Mouse (Mus musculus) heart, embryonic 16.5 days (tissue): ENCODE data around the gene Cd151. TPM values are rescaled to one million over a fixed set of nuclear protein-coding genes. Genes with fewer than 3 reads are reported as not detected.

Experiments
- ATAC-seq: fragments of 200-750 bp; cut with Nextera tagmentation; replicated peaks from 2 replicates; pipeline ENCODE4 v1.8.0; 2017; ENCODE audit warnings: moderate number of reproducible peaks; ENCODE audit not compliant: insufficient read depth, low FRiP score; ENCODE audit errors: extremely low read depth
- H3K27ac ChIP-seq: fragments of 300-500 bp; sonication (generic); 2 replicates; pipeline ENCODE4 v1.5.1; 2014; ENCODE audit warnings: mild to moderate bottlenecking, low read length, control low read depth, moderate library complexity
- H3K27me3 ChIP-seq: fragments of 300-500 bp; sonication (generic); 2 replicates; pipeline ENCODE4 v1.6.1; 2014; ENCODE audit warnings: low read length, mixed read lengths; ENCODE audit not compliant: control insufficient read depth, insufficient read depth
- H3K36me3 ChIP-seq: fragments of 300-500 bp; sonication (generic); 2 replicates; pipeline ENCODE4 v1.6.1; 2014; ENCODE audit not compliant: control insufficient read depth, insufficient read depth
- H3K4me1 ChIP-seq: fragments of 300-500 bp; sonication (generic); 2 replicates; pipeline ENCODE4 v1.6.1; 2014; ENCODE audit warnings: low read length, mixed read lengths; ENCODE audit not compliant: control insufficient read depth, insufficient read depth
- H3K4me2 ChIP-seq: fragments of 300-500 bp; sonication (generic); 2 replicates; pipeline ENCODE4 v1.6.1; 2014; ENCODE audit warnings: low read depth, mild to moderate bottlenecking, control low read depth, low read length
- H3K4me3 ChIP-seq: fragments of 300-500 bp; sonication (generic); 2 replicates; pipeline ENCODE4 v1.5.1; 2014; ENCODE audit warnings: mild to moderate bottlenecking, control low read depth, low read length
- H3K9ac ChIP-seq: fragments of 300-500 bp; sonication (generic); 2 replicates; pipeline ENCODE4 v1.6.1; 2014; ENCODE audit warnings: low read length, control low read depth
- H3K9me3 ChIP-seq: fragments of 300-500 bp; sonication (generic); replicated peaks from 2 replicates; pipeline ENCODE4 v1.6.1; 2016; ENCODE audit warnings: low read length; ENCODE audit not compliant: control insufficient read depth
- WGBS: fragments of 180-500 bp; shearing (Covaris S2); extraction: QIAGEN DNeasy Blood & Tissue Kit; methylation state at CpG from one replicate; pipeline ENCODE4 v1.1.7; 2014; 5-methylcytosine and 5-hydroxymethylcytosine counted together
- polyA plus RNA-seq: library from polyadenylated mRNA; unstranded; fragments of >200 nt; fragmentation: Nextera tagmentation; extraction: Ambion mirVana; gene quantifications from 2 replicates; pipeline ENCODE4 v1.2.1, GENCODE M21; 2015

The Cd151 gene
- polyA plus RNA-seq, 1 experiment from 2014 or later = 44.0 TPM

DNA sequence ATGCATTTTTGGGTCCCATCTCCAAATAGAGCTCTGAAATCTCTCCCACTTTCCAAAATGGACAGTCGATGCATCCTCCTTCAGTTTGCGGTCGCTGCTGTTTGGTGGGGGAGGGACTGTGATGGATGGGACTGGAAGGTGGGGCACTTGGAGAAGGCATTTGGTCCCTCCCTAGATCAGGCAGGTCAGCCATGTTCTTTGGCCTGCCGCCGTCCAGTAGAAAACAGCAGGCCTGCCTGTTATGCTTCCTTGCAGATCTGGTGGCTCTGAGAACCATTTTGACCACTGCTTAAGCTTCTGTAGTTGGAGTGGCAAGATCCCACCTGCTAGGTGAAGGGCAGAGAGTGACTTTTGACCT is 951 bp downstream of the Cd151 start:
- H3K36me3 ChIP-seq = peaks cover 27% of the 10 kb centered on the region
- H3K4me1 ChIP-seq = peaks cover 40% of the 10 kb centered on the region
- no peak for ATAC-seq
- H3K9ac ChIP-seq = peak overlapping the region; percentile 88
- H3K27ac ChIP-seq = peak overlapping the region; percentile 94
- WGBS = 13% methylated on average over 5 of the region's 5 CpGs
- H3K9me3 ChIP-seq = no peaks in the 10 kb centered on the region
- peak overlapping the region; percentile 79 for H3K4me3 ChIP-seq
- peak overlapping the region; percentile 80 for H3K4me2 ChIP-seq
- peaks cover 16% of the 10 kb centered on the region for H3K27me3 ChIP-seq

DNA sequence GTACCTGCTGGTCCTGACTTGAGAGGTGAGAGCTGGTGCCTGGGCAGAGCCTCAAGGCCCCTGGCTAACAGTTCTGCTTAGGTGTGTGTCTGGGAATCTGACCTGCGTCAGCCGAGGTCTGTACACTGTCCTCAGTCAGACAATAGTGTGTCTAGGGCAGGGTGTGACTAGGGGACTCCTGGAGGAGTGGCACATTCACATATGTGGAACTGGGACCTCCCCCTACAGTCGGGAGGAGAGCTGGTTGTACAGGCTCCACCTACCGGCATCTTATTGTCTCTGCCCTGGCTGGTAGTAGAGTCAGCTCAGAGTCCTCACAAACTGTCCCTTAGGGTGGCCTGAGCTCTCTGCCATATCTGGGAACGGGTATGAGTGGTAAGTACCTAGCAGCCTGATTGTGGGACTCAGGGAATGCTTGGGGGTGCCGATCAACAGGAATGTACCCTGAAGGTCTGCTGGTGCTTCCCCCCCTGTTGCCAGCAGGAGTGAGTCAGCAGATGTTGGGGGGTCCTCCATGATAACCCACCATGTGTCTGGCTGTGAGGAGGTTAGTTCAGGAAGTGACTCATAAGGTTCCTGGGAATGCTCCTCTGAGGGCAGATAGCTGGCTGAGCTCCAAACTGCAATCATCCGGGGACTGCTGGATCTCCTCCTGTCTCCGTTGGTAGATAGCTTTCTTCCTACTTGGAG is 1.5 kb downstream of the Cd151 start:
- Histone ChIP-seq H3K9ac (peak overlapping the region; percentile 88), H3K4me3 (peak overlapping the region; percentile 79), H3K4me1 (peaks cover 44% of the 10 kb centered on the region), H3K9me3 (no peaks in the 10 kb centered on the region), H3K4me2 (peak overlapping the region; percentile 80), H3K36me3 (peaks cover 27% of the 10 kb centered on the region), H3K27ac (peak overlapping the region; percentile 94), H3K27me3 (peaks cover 11% of the 10 kb centered on the region)
- ATAC-seq = peak; percentile 75
- 3% methylated on average over 8 of the region's 8 CpGs for WGBS

DNA sequence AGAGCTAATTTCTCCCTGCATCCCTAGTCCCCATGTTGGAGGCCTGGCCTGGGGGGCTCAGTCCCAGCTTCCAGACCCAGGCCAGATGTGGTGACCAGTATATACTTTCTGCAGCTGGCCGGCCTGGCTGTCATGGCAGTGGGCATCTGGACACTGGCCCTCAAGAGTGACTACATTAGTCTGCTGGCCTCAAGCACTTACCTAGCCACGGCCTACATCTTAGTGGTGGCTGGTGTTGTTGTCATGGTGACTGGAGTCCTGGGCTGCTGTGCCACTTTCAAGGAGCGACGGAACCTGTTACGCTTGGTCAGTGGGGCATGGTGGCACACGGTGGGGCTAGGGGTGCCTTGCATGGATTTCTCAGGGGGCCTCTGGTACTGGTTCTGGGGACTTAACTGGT is 2.2 kb downstream of the Cd151 start:
- Histone ChIP-seq H3K4me1 (peaks cover 51% of the 10 kb centered on the region), H3K4me2 (peak overlapping the region; percentile 80), H3K27ac (peak overlapping the region; percentile 94), H3K9me3 (no peaks in the 10 kb centered on the region), H3K9ac (peak overlapping the region; percentile 88), H3K27me3 (peaks cover 4% of the 10 kb centered on the region), H3K4me3 (peak overlapping the region; percentile 79), H3K36me3 (peaks cover 27% of the 10 kb centered on the region)
- ATAC-seq = no peak
- 79% methylated on average over 6 of the region's 6 CpGs for WGBS

DNA sequence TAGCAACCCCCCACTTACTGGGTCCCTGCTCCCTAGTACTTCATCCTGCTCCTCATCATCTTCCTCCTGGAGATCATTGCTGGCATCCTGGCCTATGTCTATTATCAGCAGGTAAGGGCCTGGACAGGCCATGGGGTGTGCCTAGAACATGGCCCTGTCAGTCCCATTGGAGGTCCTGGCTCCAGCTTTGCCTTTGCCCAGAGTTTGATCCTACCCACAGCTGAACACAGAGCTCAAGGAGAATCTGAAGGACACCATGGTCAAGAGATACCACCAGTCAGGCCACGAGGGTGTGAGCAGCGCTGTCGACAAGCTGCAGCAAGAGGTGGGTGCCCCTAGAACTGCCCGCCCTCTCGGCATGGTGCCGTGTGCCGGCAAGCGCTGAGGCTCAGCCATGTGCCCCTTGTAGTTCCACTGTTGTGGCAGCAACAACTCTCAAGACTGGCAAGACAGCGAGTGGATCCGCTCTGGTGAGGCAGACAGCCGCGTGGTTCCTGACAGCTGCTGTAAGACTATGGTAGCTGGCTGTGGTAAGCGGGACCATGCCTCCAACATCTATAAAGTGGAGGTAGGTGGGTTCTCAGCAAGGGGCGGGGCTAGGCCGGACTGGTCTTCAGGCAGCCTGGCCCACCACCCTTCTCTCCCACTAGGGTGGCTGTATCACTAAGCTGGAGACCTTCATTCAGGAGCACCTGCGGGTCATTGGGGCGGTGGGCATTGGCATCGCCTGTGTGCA is 2.9 kb downstream of the Cd151 start:
- Histone ChIP-seq H3K4me1 (peaks cover 46% of the 10 kb centered on the region), H3K27ac (no peak overlapping the region), H3K9ac (no peak overlapping the region), H3K9me3 (no peaks in the 10 kb centered on the region), H3K27me3 (no peaks in the 10 kb centered on the region), H3K4me3 (no peak overlapping the region), H3K4me2 (no peak overlapping the region), H3K36me3 (peaks cover 27% of the 10 kb centered on the region)
- WGBS = 78% methylated on average over 18 of the region's 18 CpGs
- ATAC-seq = no peak

DNA sequence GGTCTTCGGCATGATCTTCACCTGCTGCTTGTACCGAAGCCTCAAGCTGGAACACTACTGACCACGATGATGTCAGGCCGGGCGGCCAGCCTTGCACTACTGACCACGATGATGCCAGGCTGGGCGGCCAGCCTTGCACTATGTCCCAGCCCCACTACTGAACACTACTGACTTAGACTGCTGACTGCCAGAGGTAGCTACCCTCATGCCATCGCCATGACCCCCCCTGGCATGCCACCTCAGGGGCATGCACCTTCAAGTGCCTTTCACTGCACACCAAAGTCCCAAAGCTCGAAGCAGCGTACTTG is 3.4 kb downstream of the Cd151 start:
- 93% methylated on average over 10 of the region's 10 CpGs for WGBS
- Histone ChIP-seq H3K27ac (no peak overlapping the region), H3K9ac (no peak overlapping the region), H3K4me1 (peaks cover 43% of the 10 kb centered on the region), H3K4me2 (no peak overlapping the region), H3K4me3 (no peak overlapping the region), H3K36me3 (peaks cover 27% of the 10 kb centered on the region), H3K9me3 (no peaks in the 10 kb centered on the region), H3K27me3 (no peaks in the 10 kb centered on the region)
- no peak for ATAC-seq

DNA sequence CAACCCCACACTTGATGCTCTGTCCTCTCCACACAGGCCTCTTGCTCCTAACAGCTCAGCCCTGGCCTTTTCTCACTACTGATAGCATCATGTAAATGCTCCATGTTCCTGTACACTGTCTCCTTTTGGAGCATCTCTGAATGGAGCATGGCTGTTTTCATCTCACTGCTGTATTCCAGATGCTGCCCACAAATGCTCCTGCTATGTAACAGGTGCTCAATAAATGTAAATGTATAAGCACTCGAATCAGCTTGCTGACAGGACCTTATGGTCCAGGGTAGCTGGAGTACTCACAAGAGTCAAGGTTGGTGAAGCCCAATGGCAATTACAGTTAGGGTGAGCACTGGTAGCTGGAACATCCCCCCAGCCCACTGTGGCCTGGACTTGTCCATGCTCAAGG is 4.0 kb downstream of the Cd151 start:
- Histone ChIP-seq H3K4me2 (no peak overlapping the region), H3K9ac (no peak overlapping the region), H3K4me1 (peaks cover 48% of the 10 kb centered on the region), H3K27ac (no peak overlapping the region), H3K4me3 (no peak overlapping the region), H3K27me3 (no peaks in the 10 kb centered on the region), H3K9me3 (no peaks in the 10 kb centered on the region), H3K36me3 (peaks cover 27% of the 10 kb centered on the region)
- ATAC-seq = no peak
- WGBS = 79% methylated on average over 1 of the region's 1 CpGs

DNA sequence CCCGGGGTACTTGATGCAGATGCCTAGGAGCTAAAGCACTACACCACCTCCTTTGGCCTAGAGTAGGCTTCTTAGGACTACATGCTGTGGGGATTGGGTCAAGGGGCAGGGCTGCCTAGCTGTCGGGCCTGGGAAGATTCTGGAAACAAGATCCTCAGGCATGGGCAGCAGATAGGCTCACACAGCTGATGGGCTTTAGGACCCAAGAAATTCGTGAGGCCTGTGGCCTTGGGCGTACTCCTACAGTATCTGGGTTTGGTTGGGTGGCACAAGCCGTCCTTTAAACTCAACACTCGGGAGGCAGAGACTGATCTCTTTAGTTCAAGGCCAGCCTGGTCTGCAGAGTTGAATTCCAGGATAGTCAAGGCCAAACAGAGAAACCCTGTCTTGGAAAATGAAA is 5.0 kb downstream of the Cd151 start:
- no peak overlapping the region for H3K27ac ChIP-seq
- H3K36me3 ChIP-seq = peaks cover 27% of the 10 kb centered on the region
- no peak overlapping the region for H3K9ac ChIP-seq
- no peak overlapping the region for H3K4me3 ChIP-seq
- WGBS = 75% methylated on average over 6 of the region's 6 CpGs
- peaks cover 49% of the 10 kb centered on the region for H3K4me1 ChIP-seq
- H3K27me3 ChIP-seq = no peaks in the 10 kb centered on the region
- no peak for ATAC-seq
- H3K9me3 ChIP-seq = no peaks in the 10 kb centered on the region
- no peak overlapping the region for H3K4me2 ChIP-seq

DNA sequence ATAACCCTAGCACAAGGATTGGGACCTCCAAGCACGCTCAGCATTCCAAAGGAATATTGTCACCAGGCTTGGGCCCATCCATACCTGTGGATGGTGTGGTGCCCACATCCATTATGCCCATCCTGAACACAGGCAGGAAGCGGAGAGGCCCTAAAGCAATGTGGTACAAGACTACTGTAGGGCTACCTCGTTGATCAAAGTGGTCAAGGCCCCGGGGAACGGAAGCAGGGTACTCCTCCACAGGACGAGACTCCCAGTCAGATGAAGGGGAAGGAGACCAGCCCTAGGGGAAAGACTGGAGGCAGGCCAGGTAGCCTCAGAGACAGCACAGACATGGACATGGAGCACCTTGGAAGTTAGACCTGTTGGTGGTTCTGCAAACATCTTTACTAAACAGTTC is 5.6 kb downstream of the Cd151 start:
- 80% methylated on average over 6 of the region's 6 CpGs for WGBS
- Histone ChIP-seq H3K4me3 (no peak overlapping the region), H3K36me3 (peaks cover 27% of the 10 kb centered on the region), H3K4me1 (peaks cover 55% of the 10 kb centered on the region), H3K27ac (no peak overlapping the region), H3K27me3 (no peaks in the 10 kb centered on the region), H3K9me3 (no peaks in the 10 kb centered on the region), H3K4me2 (no peak overlapping the region), H3K9ac (no peak overlapping the region)
- no peak for ATAC-seq

DNA sequence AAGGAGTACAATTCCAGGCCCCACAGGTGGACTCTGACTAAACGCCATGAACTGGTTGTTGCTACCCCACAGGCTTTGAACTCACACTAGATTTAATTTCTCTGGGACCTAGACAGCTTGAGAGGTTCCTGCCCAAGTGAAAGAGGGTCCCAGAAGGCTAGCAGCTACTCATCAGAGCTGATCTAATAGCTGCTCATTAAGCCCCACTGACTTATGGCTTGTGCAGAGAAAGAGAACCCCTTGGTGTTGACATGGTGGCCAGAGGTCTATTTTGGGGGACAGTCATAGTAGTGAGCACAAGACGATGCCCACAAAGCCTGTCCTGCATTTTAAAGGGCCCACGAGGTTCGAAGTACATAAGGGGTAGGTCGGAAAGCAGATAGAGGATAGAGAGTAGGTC is 7.0 kb downstream of the Cd151 start:
- 4% methylated on average over 5 of the region's 5 CpGs for WGBS
- Histone ChIP-seq H3K27me3 (no peaks in the 10 kb centered on the region), H3K4me1 (peaks cover 52% of the 10 kb centered on the region), H3K9ac (peak overlapping the region; percentile 90), H3K4me2 (peak overlapping the region; percentile 89), H3K36me3 (peaks cover 27% of the 10 kb centered on the region), H3K4me3 (peak overlapping the region; percentile 70), H3K9me3 (no peaks in the 10 kb centered on the region), H3K27ac (peak overlapping the region; percentile 96; the same call in 1 of the 2 replicates)
- no peak for ATAC-seq
